Mouse (Mus musculus) stomach, embryonic 15.5 days (tissue): ENCODE data around the gene Napsa. TPM values are rescaled to one million over a fixed set of nuclear protein-coding genes. Genes with fewer than 3 reads are reported as not detected.
A peak's percentile ranks its signal among the peaks of the same experiment; 100 is the strongest.

ENCODE experiments used
- ATAC-seq: fragments of 200-750 bp; cut with Nextera tagmentation; 2 replicates; pipeline ENCODE4 v1.8.0; 2017; ENCODE audit warnings: low read depth, moderate number of reproducible peaks, moderate TSS enrichment; ENCODE audit not compliant: insufficient read depth, low FRiP score
- H3K27ac ChIP-seq: fragments of 300-500 bp; sonication (generic); 2 replicates; pipeline ENCODE4 v1.5.1; 2015; ENCODE audit warnings: mild to moderate bottlenecking, inconsistent platforms
- H3K27me3 ChIP-seq: fragments of 300-500 bp; sonication (generic); replicated peaks from 2 replicates; pipeline ENCODE4 v1.6.1; 2015; ENCODE audit warnings: inconsistent platforms
- H3K36me3 ChIP-seq: fragments of 300-500 bp; sonication (generic); 2 replicates; pipeline ENCODE4 v1.6.1; 2015; ENCODE audit warnings: inconsistent platforms
- H3K4me1 ChIP-seq: fragments of 300-500 bp; sonication (generic); 2 replicates; pipeline ENCODE4 v1.6.1; 2015; ENCODE audit warnings: inconsistent platforms
- H3K4me2 ChIP-seq: fragments of 300-500 bp; sonication (generic); 2 replicates; pipeline ENCODE4 v1.6.1; 2015; ENCODE audit warnings: mild to moderate bottlenecking, inconsistent platforms
- H3K4me3 ChIP-seq: fragments of 300-500 bp; sonication (generic); replicated peaks from 2 replicates; pipeline ENCODE4 v1.5.1; 2015; ENCODE audit warnings: inconsistent platforms
- H3K9ac ChIP-seq: fragments of 300-500 bp; sonication (generic); 2 replicates; pipeline ENCODE4 v1.6.1; 2015; ENCODE audit warnings: inconsistent platforms
- H3K9me3 ChIP-seq: fragments of 300-500 bp; sonication (generic); 2 replicates; pipeline ENCODE4 v1.6.1; 2016; ENCODE audit warnings: inconsistent platforms
- WGBS: fragments of 180-500 bp; shearing (Covaris S2); methylation state at CpG from one replicate; pipeline ENCODE4 v1.1.7; 2015; 5-methylcytosine and 5-hydroxymethylcytosine counted together
- polyA plus RNA-seq: library from polyadenylated mRNA; unstranded; fragments of >200 nt; fragmentation: Nextera tagmentation; extraction: Ambion mirVana; gene quantifications from 2 replicates; pipeline ENCODE4 v1.2.1, GENCODE M21; 2015

Gene Napsa
- polyA plus RNA-seq, 1 experiment from 2014 or later = 4.9 TPM

DNA sequence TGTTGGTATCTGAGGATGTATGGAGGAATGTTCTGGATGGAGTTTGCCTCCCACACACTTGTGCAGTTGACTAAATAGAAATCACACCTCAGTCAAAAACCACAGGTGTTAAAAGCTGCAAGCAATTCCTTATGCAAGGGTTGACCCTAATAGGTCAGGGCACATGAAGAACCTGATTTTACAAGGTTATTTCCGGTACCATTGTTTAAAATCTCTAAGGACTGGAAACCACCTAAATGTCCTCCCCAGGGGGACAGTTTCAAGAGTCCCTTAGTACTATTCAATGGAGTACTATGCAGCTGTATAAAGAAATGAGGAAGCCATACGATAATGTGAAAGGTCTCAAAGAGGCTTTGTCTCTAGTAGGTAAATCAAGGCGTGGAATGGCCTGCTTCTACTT, 25.9 kb upstream of the Napsa start:
- H3K9ac ChIP-seq = no peak overlapping the region
- no peak overlapping the region for H3K27ac ChIP-seq
- no peak overlapping the region for H3K4me2 ChIP-seq
- H3K36me3 ChIP-seq = peaks cover 25% of the 10 kb centered on the region
- 97% methylated on average over 3 of the region's 3 CpGs for WGBS
- no peak overlapping the region for H3K4me3 ChIP-seq
- H3K27me3 ChIP-seq = no peaks in the 10 kb centered on the region
- no peaks in the 10 kb centered on the region for H3K9me3 ChIP-seq
- peaks cover 8% of the 10 kb centered on the region for H3K4me1 ChIP-seq
- no peak for ATAC-seq

- no peak for ATAC-seq
- 92% methylated on average over 13 of the region's 13 CpGs for WGBS
- H3K4me3 ChIP-seq = peak overlapping the region; percentile 73
- H3K36me3 ChIP-seq = peaks cover 23% of the 10 kb centered on the region
- H3K27me3 ChIP-seq = no peaks in the 10 kb centered on the region
- H3K4me2 ChIP-seq = peak overlapping the region; percentile 92; the same call in 1 of the 2 replicates
- H3K9me3 ChIP-seq = no peaks in the 10 kb centered on the region
- peaks cover 8% of the 10 kb centered on the region for H3K4me1 ChIP-seq
- no peak overlapping the region for H3K27ac ChIP-seq
- no peak overlapping the region for H3K9ac ChIP-seq
Observed at GRCm38 (mm10) chr7:44547041-44547440, 25.1 kb upstream of the Napsa start.

- peak overlapping the region; percentile 77 for H3K27ac ChIP-seq
- H3K9me3 ChIP-seq = no peaks in the 10 kb centered on the region
- H3K4me1 ChIP-seq = peaks cover 11% of the 10 kb centered on the region
- H3K4me2 ChIP-seq = peak overlapping the region; percentile 92
- peaks cover 17% of the 10 kb centered on the region for H3K36me3 ChIP-seq
- no peaks in the 10 kb centered on the region for H3K27me3 ChIP-seq
- peak overlapping the region; percentile 65; the same call in 1 of the 2 replicates for H3K9ac ChIP-seq
- no peak for ATAC-seq
- WGBS = 16% methylated on average over 5 of the region's 5 CpGs
- H3K4me3 ChIP-seq = peak overlapping the region; percentile 73
Observed at GRCm38 (mm10) chr7:44547725-44548124, 24.5 kb upstream of the Napsa start.

- Histone ChIP-seq H3K27me3 (no peaks in the 10 kb centered on the region), H3K9ac (peak within 1 kb of the TSS; percentile 65), H3K4me1 (peaks cover 15% of the 10 kb centered on the region), H3K36me3 (peaks cover 17% of the 10 kb centered on the region), H3K4me2 (peak within 1 kb of the TSS; percentile 92), H3K27ac (peak within 1 kb of the TSS; percentile 77), H3K4me3 (peak within 1 kb of the TSS; percentile 73), H3K9me3 (no peaks in the 10 kb centered on the region)
- under 1% methylated on average over 43 of the region's 43 CpGs for WGBS
- ATAC-seq = peak; percentile 96
Observed at GRCm38 (mm10) chr7:44548497-44549087, 23.6 kb upstream of the Napsa start, which contains the start of gene Pold1. Gene Pold1 (minus strand): TSS chr7:44548849.

- Histone ChIP-seq H3K4me3 (no peak overlapping the region), H3K27ac (no peak overlapping the region), H3K27me3 (no peaks in the 10 kb centered on the region), H3K4me1 (peaks cover 15% of the 10 kb centered on the region), H3K9ac (no peak overlapping the region), H3K36me3 (peaks cover 17% of the 10 kb centered on the region), H3K4me2 (no peak overlapping the region), H3K9me3 (no peaks in the 10 kb centered on the region)
- 93% methylated on average over 23 of the region's 23 CpGs for WGBS
- no peak for ATAC-seq
Observed at GRCm38 (mm10) chr7:44549621-44550408, 22.4 kb upstream of the Napsa start.

DNA sequence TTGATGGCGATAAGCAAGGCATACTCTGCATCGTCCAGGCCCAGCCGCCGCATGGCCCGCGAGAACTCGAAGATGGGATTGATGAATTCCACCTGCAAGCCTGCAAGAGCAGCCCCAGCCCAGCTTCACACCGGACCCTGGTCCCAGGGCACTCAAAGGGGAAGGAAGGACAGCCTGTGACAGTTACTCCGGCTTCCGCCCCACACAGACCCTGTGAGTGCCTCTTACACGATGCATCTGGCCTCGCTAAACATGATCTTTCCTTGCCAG, 21.8 kb upstream of the Napsa start:
- WGBS = 93% methylated on average over 12 of the region's 12 CpGs
- no peak overlapping the region for H3K27ac ChIP-seq
- no peak for ATAC-seq
- H3K4me1 ChIP-seq = peaks cover 15% of the 10 kb centered on the region
- H3K9me3 ChIP-seq = no peaks in the 10 kb centered on the region
- no peak overlapping the region for H3K4me2 ChIP-seq
- H3K27me3 ChIP-seq = no peaks in the 10 kb centered on the region
- peaks cover 17% of the 10 kb centered on the region for H3K36me3 ChIP-seq
- no peak overlapping the region for H3K9ac ChIP-seq
- H3K4me3 ChIP-seq = no peak overlapping the region

DNA sequence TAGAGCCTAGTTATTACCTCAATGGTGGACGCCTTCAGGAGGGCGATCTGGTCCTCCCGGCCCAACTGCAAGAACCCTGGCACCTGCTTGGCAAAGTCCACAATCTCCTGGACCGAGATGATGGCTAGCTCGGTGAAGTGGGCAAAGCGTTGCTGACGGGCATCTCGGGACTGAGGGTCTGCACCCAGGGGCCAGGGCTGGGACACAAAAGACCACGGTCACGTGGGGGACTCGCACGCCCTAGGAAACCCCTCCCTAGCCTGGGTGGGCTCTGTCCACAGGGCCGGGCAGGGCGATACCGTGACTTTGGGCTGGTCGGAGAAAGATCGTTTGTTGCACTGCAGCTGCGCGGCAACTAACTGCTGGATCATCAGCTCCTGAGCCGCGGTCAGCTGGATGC, 20.9 kb upstream of the Napsa start:
- H3K9me3 ChIP-seq = no peaks in the 10 kb centered on the region
- H3K36me3 ChIP-seq = peaks cover 17% of the 10 kb centered on the region
- H3K4me3 ChIP-seq = no peak overlapping the region
- H3K9ac ChIP-seq = no peak overlapping the region
- WGBS = 89% methylated on average over 21 of the region's 21 CpGs
- no peaks in the 10 kb centered on the region for H3K27me3 ChIP-seq
- H3K27ac ChIP-seq = no peak overlapping the region
- no peak overlapping the region for H3K4me2 ChIP-seq
- no peak for ATAC-seq
- peaks cover 15% of the 10 kb centered on the region for H3K4me1 ChIP-seq

DNA sequence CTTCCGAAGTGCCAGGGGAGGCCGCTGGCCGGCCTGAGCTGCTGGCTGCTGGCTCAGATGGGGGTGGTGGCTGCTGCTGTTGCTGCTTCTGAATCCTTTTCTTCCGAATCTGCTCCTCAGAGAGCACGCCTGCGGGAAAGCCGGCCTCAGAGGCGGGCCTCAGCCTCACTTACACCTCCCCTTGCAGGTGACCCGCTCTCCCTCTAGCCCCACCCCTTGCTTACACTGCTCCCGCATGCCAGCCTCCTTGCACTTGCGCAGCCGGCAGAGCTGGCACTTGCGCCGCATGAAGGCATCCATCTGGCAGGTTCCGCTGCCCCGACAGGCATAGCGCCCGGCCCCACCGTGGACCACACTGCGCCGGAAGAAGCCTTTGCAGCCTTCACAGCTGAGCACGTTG, 20.4 kb upstream of the Napsa start:
- Histone ChIP-seq H3K4me3 (no peak overlapping the region), H3K4me2 (no peak overlapping the region), H3K36me3 (peaks cover 17% of the 10 kb centered on the region), H3K27me3 (no peaks in the 10 kb centered on the region), H3K9ac (no peak overlapping the region), H3K9me3 (no peaks in the 10 kb centered on the region), H3K27ac (no peak overlapping the region), H3K4me1 (peaks cover 15% of the 10 kb centered on the region)
- ATAC-seq = no peak
- WGBS = 81% methylated on average over 22 of the region's 22 CpGs

DNA sequence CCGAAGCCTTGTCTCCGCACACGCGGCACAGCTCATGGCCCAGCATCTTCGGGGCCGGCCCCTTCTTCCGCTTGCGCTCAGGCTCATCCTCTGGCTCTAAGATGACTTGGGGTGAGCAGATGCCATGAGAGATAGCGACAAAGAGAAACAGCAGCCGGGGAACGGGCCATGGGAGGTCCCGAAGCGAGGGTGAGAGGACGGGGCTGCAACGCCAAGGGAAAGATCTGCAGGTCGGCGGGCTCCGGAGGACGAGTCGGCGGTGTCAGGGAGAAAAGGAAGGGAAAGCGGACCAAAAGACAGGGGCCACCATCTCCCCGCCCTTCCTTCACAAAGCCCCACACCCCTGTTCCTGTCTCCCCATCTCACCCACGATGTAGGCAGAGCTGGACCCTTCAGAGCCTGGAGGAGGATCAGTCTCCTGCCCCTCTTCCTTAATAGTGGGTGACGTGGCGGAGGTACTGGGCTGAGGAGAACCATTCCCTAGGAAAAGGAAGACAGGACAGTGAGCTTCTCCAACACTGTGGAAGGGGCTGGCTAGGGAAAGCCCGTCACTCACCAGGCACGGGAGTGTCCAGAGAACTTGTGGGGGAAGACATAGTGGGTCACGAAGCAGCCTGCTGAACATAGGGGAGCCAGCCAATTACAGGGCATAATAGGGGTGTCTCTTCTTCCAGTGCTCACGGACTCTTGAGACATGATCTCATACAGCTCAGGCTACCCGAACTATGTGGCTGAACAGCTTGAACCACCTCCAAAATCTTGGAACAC, 19.9 kb upstream of the Napsa start:
- H3K27me3 ChIP-seq = no peaks in the 10 kb centered on the region
- no peak overlapping the region for H3K9ac ChIP-seq
- H3K27ac ChIP-seq = peak overlapping the region; percentile 99; the same call in 1 of the 2 replicates
- no peak for ATAC-seq
- no peaks in the 10 kb centered on the region for H3K9me3 ChIP-seq
- 85% methylated on average over 31 of the region's 31 CpGs for WGBS
- peak overlapping the region; percentile 80 for H3K4me3 ChIP-seq
- H3K4me1 ChIP-seq = peaks cover 15% of the 10 kb centered on the region
- peaks cover 17% of the 10 kb centered on the region for H3K36me3 ChIP-seq
- peak overlapping the region; percentile 58 for H3K4me2 ChIP-seq

DNA sequence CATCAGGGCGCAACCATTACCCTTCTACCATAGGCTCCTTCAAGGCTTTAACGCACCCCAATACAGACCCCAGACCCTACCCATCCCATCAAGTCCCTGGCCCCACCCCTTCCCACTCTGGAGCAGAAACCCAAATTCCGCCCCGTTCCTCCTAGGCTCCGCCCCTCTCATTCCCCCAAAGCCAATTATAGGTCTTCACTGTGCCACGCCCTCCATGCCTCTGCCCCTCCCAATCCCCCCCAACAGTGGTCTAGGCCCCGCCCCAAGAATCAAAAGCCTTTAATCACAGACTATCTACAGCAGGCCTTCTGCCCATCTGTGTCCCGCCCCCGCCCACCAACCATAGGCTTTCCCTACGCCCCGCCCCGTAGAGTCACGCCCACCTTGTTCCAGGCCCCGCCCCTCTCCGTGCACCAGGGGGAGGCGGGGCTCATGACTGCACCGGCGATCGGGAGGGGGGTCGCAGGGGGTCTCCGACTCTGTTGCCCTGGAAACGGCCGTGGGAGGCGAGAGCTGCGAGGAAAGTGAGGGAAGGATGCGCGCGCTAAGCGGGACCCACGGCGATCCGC, 18.9 kb upstream of the Napsa start:
- Histone ChIP-seq H3K27ac (peak overlapping the region; percentile 99), H3K36me3 (peaks cover 17% of the 10 kb centered on the region), H3K27me3 (no peaks in the 10 kb centered on the region), H3K9ac (peak overlapping the region; percentile 59), H3K4me3 (peak overlapping the region; percentile 80), H3K9me3 (no peaks in the 10 kb centered on the region), H3K4me2 (peak overlapping the region; percentile 58), H3K4me1 (peaks cover 8% of the 10 kb centered on the region; the same call in 1 of the 2 replicates)
- ATAC-seq = peak; percentile 69
- 1% methylated on average over 32 of the region's 32 CpGs for WGBS

GRCm38 (mm10) chr7:44553826-44554225, 18.4 kb upstream of the Napsa start, which contains the start of gene Nr1h2:
Gene Nr1h2 (minus strand): TSS chr7:44553951.
- Histone ChIP-seq H3K4me2 (peak within 1 kb of the TSS; percentile 58), H3K27ac (peak within 1 kb of the TSS; percentile 99), H3K36me3 (peaks cover 17% of the 10 kb centered on the region), H3K4me1 (peaks cover 8% of the 10 kb centered on the region; the same call in 1 of the 2 replicates), H3K4me3 (peak within 1 kb of the TSS; percentile 80), H3K9me3 (no peaks in the 10 kb centered on the region), H3K9ac (peak within 1 kb of the TSS; percentile 59), H3K27me3 (no peaks in the 10 kb centered on the region)
- ATAC-seq = peak; percentile 85
- under 1% methylated on average over 22 of the region's 22 CpGs for WGBS
